Mouse (Mus musculus): ENCODE data around the gene Nuak2.
"Not testable (repeated sequence)": the region's sequence is repeated elsewhere in the genome, so short reads cannot be mapped to it uniquely, and the experiment has no call there.

The Nuak2 gene

GRCm38 (mm10) chr1:132327477-132327876 is 11.6 kb downstream of the Nuak2 start:
- DNase-seq (ENCODE audit: low read depth, low spot score): peak; percentile 53

- no peak for DNase-seq (ENCODE audit: low read depth, low spot score)
These were observed 12.6 kb downstream of the Nuak2 start for GRCm38 (mm10) chr1:132328565-132328964.

DNA sequence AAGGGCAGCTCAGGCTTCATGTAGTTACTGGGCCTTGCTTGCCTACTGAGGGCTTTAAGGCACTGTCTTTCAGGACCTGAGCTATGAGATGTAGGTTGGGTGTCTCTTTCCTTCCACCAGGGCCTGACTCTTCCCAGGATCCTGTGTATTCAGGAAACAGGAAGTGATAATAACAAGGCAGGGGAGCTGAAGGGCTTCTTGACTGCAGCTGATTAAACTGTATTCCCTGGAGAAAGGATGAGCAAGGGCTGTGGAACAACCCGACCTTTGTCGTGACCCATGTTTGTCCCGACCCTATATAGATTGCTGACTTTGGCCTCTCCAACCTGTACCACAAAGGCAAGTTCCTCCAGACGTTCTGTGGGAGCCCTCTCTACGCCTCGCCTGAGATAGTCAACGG is 13.7 kb downstream of the Nuak2 start:
- DNase-seq (ENCODE audit: low read depth, low spot score): no peak

DNA sequence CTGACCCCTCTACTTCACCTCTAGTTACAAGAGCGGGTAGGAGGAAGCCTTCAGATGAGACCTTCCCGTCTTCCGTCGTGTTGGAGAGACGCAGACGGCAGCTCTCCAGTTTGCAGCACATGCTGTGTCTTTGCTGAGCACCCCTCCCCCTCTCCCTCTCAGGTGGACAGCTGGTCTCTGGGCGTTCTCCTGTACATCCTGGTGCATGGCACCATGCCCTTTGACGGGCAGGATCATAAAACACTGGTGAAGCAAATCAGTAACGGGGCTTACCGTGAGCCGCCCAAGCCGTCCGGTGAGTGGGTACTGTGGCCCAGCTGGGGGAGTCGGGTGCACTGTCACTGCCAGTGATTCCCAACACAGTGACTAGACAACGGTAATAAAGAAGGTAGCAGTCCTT is 14.5 kb downstream of the Nuak2 start:
- DNase-seq (ENCODE audit: low read depth, low spot score): no peak

GRCm38 (mm10) chr1:132331283-132331682 is 15.4 kb downstream of the Nuak2 start:
- DNase-seq (ENCODE audit: low read depth, low spot score): peak; percentile 77

GRCm38 (mm10) chr1:132333201-132333600 is 17.3 kb downstream of the Nuak2 start:
- DNase-seq (ENCODE audit: low read depth, low spot score): no peak

- peak; percentile 63 for DNase-seq (ENCODE audit: low read depth, low spot score)
These were observed 17.8 kb downstream of the Nuak2 start for GRCm38 (mm10) chr1:132333675-132334141.

GRCm38 (mm10) chr1:132334178-132334801 is 18.4 kb downstream of the Nuak2 start:
- DNase-seq (ENCODE audit: low read depth, low spot score): no peak

DNA sequence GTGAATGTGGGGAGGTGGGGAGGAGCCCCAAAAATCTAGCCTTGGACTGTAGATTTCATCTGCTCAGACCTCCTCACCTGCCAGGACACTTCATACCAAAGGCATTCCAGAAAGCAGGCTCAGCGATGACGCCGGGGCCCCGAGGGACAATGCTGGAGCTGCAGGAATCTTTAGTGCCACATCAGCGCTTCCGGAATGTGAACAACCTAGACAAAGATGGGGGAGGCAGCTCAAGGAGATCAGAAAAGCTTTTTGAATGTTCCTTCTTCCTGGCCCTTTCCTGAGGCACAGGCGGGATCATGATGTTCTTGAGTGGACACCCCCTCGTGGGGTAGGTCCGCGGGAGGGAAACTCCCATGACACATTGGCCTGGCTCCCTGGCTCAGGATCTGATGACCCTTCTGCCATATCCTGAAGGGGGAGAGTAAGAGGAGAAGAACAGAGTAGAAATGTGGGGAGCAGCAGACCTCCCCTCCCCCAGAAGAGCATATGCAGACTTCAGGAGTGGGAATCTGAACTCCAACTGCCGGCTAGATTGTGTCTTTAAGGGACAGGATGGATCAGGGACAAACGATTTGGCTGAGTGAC is 19.5 kb downstream of the Nuak2 start:
- DNase-seq (ENCODE audit: low read depth, low spot score): peak; percentile 74

GRCm38 (mm10) chr1:132336921-132337320 is 21.0 kb downstream of the Nuak2 start:
- DNase-seq (ENCODE audit: low read depth, low spot score): no peak

DNA sequence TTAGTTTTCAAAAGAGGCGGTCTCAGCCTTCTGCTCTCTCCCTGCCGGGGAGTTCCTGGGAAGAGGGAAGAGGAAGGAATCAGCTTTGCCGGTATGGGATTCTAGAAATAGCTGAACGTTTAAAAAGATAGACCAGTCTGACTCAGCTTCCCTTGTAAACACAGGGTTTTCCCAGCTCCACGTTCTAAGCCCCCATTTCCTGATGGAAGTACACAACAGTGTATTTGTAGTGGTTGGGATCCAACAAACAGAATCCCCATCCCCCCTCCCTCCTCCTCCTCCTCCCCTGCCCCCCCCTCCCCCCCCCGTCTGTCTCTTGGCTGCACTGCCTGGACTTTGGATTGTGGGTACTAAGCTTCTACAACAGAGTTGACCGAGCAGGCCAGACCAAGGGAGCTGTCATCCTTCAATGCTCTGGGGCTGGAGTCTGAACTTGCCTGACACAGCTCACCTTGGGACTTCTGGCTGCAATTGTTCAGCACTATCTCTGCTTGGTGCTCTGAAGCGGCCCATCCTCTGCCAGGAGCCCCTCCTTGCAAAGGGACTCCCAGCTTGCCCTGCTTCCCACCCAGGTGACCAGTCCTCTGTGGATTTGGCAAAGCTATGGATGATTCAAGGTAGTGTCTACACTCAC is 22.2 kb downstream of the Nuak2 start:
- DNase-seq (ENCODE audit: low read depth, low spot score): no peak

GRCm38 (mm10) chr1:132341731-132342501 is 26.0 kb downstream of the Nuak2 start:
- DNase-seq (ENCODE audit: low read depth, low spot score): no peak

DNA sequence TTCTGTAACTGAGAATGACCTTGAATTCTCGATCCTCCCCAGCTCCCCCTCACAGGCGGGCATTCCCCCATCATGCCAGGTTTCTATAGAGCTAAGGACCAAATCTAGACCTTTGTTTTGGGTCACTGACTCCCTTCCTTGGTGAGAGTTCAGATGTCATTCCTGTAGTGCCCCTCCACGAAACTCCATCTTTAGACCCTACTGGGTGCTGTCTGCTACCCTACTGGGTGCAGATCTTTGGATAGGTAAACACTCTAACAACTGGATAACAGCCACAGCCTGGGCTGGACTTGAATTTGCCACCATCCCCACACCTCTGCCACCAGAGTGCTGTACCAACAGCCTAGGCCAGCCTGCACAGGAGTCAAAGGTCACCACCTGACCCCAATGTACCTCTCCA is 26.6 kb downstream of the Nuak2 start:
- no peak for DNase-seq (ENCODE audit: low read depth, low spot score)

DNA sequence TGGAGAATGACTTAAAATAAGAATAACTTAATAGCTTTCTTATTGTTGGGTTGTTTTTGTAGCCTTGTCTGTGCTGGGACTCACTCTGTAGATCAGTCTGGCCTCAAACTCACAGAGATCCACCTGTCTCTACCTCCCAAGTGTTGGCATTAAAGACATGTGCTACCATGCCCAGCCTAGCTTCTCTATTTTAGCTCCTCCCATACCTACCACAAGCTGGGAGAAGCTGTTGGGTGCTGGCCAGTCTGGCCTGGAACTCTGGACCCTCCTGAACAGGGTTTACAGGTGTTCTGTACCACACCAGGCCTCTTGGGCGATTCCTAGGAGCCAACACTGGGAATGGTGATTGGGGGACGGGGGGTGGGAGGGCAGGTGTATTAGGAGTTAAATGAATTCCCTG is 27.3 kb downstream of the Nuak2 start:
- no peak for DNase-seq (ENCODE audit: low read depth, low spot score)

DNA sequence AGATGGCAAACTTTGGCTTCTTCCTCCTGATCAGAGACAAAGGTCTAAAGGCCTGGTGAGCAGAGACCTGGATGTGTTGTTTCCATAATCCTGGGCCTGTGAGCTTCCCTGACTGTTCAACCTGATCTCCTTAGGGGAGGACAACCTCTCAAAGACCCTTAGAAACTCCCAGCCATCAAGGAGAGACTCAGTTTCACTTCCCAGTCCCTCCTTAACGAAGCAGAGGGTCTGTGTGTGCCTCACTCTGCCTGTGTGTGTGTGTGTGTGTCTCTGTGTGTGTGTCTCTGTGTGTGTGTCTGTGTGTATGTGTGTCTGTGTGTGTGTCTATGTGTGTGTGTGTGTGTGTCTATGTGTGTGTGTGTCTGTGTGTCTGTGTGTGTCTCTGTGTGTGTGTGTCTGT is 27.7 kb downstream of the Nuak2 start:
- DNase-seq (ENCODE audit: low read depth, low spot score): no peak

GRCm38 (mm10) chr1:132345514-132345913 is 29.6 kb downstream of the Nuak2 start:
- DNase-seq (ENCODE audit: low read depth, low spot score): no peak

- DNase-seq (ENCODE audit: low read depth, low spot score): no peak
These were observed 30.4 kb downstream of the Nuak2 start for GRCm38 (mm10) chr1:132346134-132346851.

DNA sequence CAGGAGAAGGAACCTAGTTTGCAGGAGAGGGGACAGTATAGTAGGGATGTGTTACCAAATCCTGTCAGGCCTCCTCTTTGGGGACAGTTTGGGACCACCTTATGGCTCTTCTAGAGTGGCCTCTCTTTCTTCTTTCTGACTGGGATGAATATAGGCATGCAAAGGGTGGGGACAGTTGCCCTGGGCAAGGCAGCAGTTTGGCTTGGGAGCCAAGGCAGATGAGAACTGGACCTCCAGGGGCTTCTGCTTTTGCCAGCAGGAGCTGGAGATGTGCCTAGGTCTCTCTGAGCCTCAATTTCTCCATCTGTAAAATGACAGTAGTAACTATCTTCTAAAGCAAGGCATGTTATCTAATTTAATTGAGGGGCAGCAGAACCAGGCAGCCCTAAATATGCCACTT is 31.0 kb downstream of the Nuak2 start:
- no peak for DNase-seq (ENCODE audit: low read depth, low spot score)

DNA sequence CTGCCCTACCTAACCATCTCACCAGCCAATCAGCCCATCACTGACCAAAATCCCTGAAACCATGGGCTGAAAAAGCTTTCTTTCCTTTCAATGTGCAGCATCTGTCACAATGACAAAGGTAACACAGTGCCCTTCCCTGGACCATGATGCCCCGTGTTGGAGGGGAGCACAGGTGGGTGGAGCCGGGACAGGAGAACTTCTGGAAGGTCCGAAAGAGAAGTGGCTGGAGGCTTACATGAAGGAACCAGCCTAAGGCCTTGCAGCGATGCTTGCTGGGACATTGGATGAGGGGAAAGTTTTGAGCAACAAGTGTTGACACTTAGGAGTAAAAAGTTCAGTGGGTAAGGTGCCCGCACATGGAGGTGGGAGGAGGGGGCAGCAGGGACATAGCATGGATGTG is 32.5 kb downstream of the Nuak2 start:
- DNase-seq (ENCODE audit: low read depth, low spot score): no peak

DNA sequence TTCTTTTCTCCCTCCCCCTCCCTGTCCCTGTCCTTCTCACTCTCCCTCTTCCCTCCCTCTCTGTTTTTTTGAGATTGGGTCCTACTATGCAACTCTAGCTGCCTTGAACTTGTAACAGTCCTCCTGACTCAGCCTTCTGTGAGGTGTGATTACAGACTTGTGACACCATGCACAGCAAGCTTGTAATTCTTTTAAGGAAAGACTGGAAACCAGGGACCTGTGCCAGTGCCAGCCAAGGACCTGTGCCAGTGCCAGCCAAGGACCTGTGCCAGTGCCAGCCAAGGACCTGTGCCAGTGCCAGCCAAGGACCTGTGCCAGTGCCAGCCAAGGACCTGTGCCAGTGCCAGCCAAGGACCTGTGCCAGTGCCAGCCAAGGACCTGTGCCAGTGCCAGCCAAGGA is 33.1 kb downstream of the Nuak2 start:
- not testable (repeated sequence) for DNase-seq (ENCODE audit: low read depth, low spot score)

GRCm38 (mm10) chr1:132349601-132350000 is 33.7 kb downstream of the Nuak2 start:
- not testable (repeated sequence) for DNase-seq (ENCODE audit: low read depth, low spot score)

GRCm38 (mm10) chr1:132351058-132351457 is 35.1 kb downstream of the Nuak2 start:
- no peak for DNase-seq (ENCODE audit: low read depth, low spot score)

Measured in ZHBTc4 (cell line).